Mouse (Mus musculus) ES-Bruce4 (cell line): ENCODE measurements around the gene Ppp1r3e.

Source experiments
- CTCF ChIP-seq: IDR thresholded peaks from one replicate; pipeline ENCODE4 v1.8.1; 2011; ENCODE audit warnings: low read depth, low read length
- EP300 ChIP-seq: IDR thresholded peaks from 2 replicates; pipeline ENCODE4 v1.6.1; 2011; ENCODE audit warnings: low read depth, low read length; ENCODE audit not compliant: insufficient read depth

GRCm38 (mm10) chr14:54884022-54884712 is 6.8 kb upstream of the Ppp1r3e start:
- TF ChIP-seq CTCF (no peak), EP300 (no peak)
